Mouse (Mus musculus) naive thymus-derived CD4-positive, alpha-beta T cell, adult 2 months (primary cell): Measurements from ENCODE around the gene 2310022A10Rik.

Experiments used
- DNase-seq: peaks from one replicate; pipeline ENCODE4 v3.0.0-alpha.2; 2011; ENCODE audit warnings: low read depth

The 2310022A10Rik gene

GRCm38 (mm10) chr7:27552931-27553513, at the start of gene 2310022A10Rik, which contains the start of gene Pld3:
2310022A10Rik (plus strand) TSS chr7:27553233.
Pld3 (minus strand) TSS chr7:27553218.
- DNase-seq = peak; percentile 98

GRCm38 (mm10) chr7:27506765-27507370, 46.2 kb upstream of the 2310022A10Rik start:
- DNase-seq = no peak

- peak; percentile 98 for DNase-seq
These were observed 45.1 kb upstream of the 2310022A10Rik start for GRCm38 (mm10) chr7:27507711-27508647.

- peak; percentile 85 for DNase-seq
These were observed 44.4 kb upstream of the 2310022A10Rik start for GRCm38 (mm10) chr7:27508648-27509005.

GRCm38 (mm10) chr7:27510809-27511208, 42.2 kb upstream of the 2310022A10Rik start:
- no peak for DNase-seq

- no peak for DNase-seq
These were observed 38.1 kb upstream of the 2310022A10Rik start for GRCm38 (mm10) chr7:27514961-27515360.

GRCm38 (mm10) chr7:27518314-27518713, 34.7 kb upstream of the 2310022A10Rik start:
- no peak for DNase-seq

- DNase-seq = no peak
These were observed 32.9 kb upstream of the 2310022A10Rik start for GRCm38 (mm10) chr7:27520104-27520503.

GRCm38 (mm10) chr7:27520599-27520998, 32.4 kb upstream of the 2310022A10Rik start:
- DNase-seq = no peak

- no peak for DNase-seq
These were observed 30.1 kb upstream of the 2310022A10Rik start, which contains the start of gene Hipk4 for GRCm38 (mm10) chr7:27522967-27523366. Hipk4 (plus strand) TSS chr7:27523267.

- DNase-seq = no peak
These were observed 29.2 kb upstream of the 2310022A10Rik start for GRCm38 (mm10) chr7:27523805-27524204.

GRCm38 (mm10) chr7:27526039-27526827, 26.8 kb upstream of the 2310022A10Rik start:
- peak; percentile 88 for DNase-seq

GRCm38 (mm10) chr7:27529070-27529469, 24.0 kb upstream of the 2310022A10Rik start:
- DNase-seq = no peak

- DNase-seq = no peak
These were observed 22.1 kb upstream of the 2310022A10Rik start for GRCm38 (mm10) chr7:27530937-27531336.

- DNase-seq = no peak
These were observed 21.3 kb upstream of the 2310022A10Rik start for GRCm38 (mm10) chr7:27531707-27532106.

- DNase-seq = no peak
These were observed 20.5 kb upstream of the 2310022A10Rik start for GRCm38 (mm10) chr7:27532480-27533050.

GRCm38 (mm10) chr7:27535386-27535785, 17.6 kb upstream of the 2310022A10Rik start:
- DNase-seq = no peak

- no peak for DNase-seq
These were observed 16.4 kb upstream of the 2310022A10Rik start for GRCm38 (mm10) chr7:27536618-27537017.

- DNase-seq = no peak
These were observed 15.0 kb upstream of the 2310022A10Rik start for GRCm38 (mm10) chr7:27537998-27538397.

- DNase-seq = no peak
These were observed 14.2 kb upstream of the 2310022A10Rik start for GRCm38 (mm10) chr7:27538797-27539196.

- DNase-seq = no peak
These were observed 12.5 kb upstream of the 2310022A10Rik start for GRCm38 (mm10) chr7:27540521-27540920.
